Mouse (Mus musculus): ENCODE measurements around the gene Brd2.

DNA sequence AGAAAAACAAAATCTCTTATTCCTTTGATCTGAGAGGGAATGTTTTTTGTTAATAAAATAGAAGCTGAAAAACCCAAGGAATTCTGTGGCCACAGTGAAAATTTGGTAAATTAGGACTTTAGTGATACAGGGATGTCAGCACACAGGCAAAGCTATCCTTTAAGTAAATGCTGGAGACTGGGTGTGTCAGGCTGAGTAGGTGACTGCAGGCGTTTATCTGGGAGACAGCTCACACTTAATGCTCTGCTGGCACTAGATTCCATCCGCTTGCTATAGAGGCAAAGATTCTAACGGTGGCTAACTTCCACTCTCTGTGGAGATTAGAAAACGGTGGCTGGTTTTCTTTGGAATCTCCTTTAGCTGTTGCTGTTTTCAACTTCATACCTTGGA lies 48.0 kb upstream of the Brd2 start:
- no peak for TF ChIP-seq EP300 (optimal IDR thresholded peaks at IDR 0.05)
- TF ChIP-seq CTCF (IDR thresholded peaks at IDR 0.05; ENCODE audit: low read depth): no peak
